Mouse (Mus musculus): ENCODE data around the gene Stab1. TPM values are rescaled to one million over a fixed set of nuclear protein-coding genes. Genes with fewer than 3 reads are reported as not detected.

Stab1 gene
- total RNA-seq, 2 experiments from 2014 or later, result not detected

DNA sequence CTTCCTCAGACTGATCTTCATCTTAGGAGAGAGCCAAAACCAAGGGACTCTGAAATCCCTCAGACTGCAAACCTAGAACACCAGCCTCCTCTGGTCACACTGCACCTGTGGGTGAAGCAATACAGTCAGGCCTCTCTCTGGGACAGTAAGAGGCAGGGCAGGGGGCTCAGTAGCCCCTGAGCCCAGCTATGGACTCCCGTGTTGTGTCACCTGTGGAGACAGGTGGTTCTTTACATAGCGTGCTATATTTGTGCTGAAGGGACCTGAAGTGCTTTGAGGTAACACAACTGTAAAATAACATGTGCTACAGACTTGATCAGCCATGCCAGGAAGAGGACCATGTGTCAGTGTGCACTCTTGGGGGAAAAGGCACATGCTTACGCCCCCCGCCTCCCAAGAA, 27.1 kb upstream of the Stab1 start:
- ATAC-seq (replicated peaks; ENCODE audit: poor library complexity, severe bottlenecking), result no peak

DNA sequence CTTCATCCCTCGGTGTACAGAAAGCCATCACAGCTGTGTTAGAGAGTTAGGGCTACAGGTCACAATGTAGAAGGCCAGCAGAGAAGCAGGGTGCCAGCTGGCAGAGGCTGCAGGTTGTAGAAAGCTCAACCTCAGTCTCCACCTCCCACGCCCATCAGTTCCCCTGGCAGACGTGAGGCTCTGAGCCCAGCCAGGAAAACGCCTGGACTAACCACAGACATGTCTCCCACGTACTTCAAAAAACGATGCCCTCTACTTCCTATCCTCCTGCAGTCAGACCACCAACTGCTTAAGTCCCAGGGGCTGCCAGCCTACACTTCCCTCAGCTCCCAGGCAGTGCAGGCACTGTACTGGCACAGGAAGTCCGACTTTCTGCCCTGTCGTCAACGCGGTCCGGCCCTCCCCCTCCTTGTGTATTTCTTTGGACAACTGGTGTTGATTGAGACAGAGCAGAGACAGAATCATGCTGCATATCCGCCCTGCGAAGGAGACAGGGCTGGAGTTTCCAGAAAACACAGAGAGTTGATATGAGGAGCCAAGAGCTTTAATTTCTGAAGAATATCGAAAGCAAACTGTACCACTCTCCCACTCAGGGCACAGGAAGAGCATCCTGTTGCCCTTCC, 26.6 kb upstream of the Stab1 start:
- ATAC-seq (replicated peaks; ENCODE audit: poor library complexity, severe bottlenecking), result peak; percentile 83

DNA sequence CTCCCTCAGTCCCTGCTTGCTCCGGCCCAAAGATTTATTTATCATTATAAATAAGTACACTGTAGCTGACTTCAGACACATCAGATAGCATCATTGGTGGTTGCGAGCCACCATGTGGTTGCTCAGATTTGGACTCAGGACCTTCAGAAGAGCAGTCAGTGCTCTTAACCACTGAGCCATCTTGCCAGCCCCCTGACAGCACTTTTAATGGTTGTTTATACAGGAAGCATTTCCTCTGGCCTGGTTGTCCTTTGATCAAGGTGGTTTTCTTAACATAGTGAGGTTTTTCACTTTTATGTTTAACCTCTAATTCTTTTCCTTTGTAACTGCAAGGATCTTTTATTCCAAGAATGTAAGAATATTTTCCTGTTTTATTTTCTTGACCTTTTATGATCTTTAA, 26.0 kb upstream of the Stab1 start:
- ATAC-seq (replicated peaks; ENCODE audit: poor library complexity, severe bottlenecking), result no peak

DNA sequence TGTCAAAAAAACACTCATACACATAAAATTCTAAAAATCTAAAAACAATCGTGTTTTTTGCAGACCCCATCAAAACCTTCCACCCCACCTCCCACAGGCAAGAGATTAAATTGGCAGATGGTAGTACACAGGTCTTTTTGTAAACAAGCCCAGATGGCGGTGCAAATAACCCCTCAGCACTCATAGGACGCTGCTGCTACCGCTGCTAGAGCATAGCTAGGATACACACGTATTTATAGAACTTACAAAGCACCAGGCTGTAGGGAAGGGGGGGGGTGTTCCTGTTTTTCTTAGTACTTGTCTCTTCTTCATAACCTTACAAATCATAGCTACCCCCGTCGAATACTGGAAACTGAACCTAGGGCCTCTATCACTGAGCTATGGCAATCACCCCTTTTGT, 25.4 kb upstream of the Stab1 start:
- no peak for ATAC-seq (replicated peaks; ENCODE audit: poor library complexity, severe bottlenecking)

DNA sequence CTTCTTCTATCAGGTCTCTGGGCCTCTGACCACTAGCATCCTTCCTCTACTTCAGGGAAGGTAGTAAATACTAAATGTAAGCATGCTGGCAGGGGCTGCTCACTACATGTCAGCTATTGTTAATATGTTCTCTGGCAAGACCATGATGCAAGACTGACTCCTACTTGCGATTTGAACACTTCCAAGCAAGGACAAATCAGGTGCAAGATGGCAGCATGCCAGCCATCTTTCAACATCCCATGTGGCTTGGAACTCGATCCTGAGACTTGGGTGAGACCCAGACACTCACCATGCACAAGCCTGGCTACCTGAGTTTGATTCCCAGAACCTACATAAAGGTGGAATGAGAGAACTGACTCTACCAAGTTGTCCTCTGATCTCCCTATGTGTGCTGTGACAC, 23.5 kb upstream of the Stab1 start:
- no peak for ATAC-seq (replicated peaks; ENCODE audit: poor library complexity, severe bottlenecking)

DNA sequence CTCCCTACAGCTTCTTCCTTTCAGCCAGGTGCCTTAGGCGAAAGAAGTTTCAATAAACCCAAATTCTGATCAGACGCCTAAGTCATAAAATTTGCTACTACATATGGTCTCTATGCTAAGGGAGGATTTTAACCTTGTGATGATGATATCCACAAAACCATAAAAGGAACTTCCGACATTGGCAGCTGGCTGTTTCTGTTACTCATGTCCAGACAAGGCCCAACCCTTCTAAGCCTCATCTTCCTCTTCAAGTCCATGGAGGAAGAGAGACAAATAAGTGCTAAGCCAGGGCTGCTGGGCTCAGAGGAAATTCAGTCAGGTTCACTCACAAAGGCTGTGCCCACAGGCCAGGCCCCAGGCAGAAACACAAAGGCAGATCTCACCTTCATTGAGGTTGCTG, 20.9 kb upstream of the Stab1 start:
- peak; percentile 50 for ATAC-seq (replicated peaks; ENCODE audit: poor library complexity, severe bottlenecking)

DNA sequence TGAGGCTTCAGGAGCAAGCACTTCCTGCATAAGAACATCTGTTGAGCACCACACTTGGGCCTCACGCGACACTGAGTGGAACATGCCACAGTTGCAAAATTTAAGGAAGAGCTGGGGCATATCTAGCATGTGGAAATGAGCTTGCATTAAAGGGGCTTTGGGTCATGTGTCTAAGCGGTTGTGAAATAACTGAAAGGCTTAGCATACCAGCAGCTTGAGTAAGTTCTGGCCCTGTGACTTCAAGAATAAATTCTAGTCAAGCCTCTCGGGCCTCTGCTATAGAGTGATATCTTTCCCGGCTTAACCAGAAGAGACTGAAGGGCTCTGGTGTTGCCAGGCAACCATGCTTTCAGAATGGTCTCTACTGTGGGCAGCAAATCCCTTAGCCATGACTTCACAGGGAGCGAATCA, 20.3 kb upstream of the Stab1 start:
- ATAC-seq (replicated peaks; ENCODE audit: poor library complexity, severe bottlenecking), result peak; percentile 91

DNA sequence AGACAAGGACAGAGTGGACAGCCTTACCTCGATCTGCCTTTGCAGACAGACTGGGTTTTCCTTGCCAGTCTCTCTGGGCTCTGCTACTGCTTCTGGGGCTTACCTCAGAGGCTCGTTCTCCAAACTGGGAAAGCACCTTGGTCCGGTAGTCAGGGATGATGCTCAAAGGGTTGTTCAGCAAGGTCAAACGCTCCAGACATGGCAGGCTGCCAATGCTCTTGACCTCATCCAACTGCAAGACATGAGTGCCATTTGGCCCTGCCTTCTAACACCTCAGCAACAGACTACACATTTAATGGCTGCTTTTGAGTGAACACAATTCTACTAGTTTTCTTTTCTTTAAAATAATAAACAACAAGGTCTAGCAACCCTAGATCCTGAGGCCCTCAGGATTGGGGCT, 18.2 kb upstream of the Stab1 start:
- no peak for ATAC-seq (replicated peaks; ENCODE audit: poor library complexity, severe bottlenecking)

DNA sequence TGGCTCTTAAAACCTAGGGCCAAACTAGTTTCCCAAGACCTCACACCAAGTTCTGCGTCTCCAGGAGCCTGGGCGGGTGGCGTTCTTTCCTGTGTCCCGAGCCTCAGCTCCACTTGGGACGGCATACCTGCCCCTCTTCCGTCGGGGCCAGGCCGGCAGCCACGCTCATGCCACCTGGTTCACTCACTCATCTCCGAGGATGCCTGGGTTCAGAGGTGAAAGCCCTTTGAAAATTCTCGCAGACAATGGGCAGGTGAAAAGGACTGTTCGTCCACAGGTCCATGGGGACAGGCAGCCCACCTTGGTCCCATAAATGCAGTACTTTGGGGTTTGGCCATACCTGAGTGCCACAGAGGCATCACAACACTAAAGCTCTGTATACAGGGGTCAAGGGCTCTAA, 15.8 kb upstream of the Stab1 start:
- ATAC-seq (replicated peaks; ENCODE audit: poor library complexity, severe bottlenecking), result no peak

DNA sequence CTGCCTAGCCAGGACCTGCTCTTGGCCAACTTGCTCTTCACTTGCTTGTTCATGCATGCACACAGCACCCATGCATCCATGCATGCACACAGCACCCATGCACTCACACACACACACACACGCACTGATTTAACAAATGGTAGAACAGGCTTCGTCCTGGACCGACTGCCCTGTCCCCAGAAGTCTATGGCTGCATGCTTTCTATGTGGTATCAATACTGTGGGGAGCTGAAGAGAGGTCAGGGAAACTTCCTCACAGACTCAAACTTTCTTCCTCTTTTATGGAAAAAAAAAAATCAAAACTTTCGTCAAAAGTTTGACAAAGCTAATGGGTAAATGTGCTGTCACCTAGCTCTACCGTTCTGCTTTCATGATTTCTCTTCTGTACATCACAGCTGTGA, 15.1 kb upstream of the Stab1 start:
- ATAC-seq (replicated peaks; ENCODE audit: poor library complexity, severe bottlenecking), result peak; percentile 50

DNA sequence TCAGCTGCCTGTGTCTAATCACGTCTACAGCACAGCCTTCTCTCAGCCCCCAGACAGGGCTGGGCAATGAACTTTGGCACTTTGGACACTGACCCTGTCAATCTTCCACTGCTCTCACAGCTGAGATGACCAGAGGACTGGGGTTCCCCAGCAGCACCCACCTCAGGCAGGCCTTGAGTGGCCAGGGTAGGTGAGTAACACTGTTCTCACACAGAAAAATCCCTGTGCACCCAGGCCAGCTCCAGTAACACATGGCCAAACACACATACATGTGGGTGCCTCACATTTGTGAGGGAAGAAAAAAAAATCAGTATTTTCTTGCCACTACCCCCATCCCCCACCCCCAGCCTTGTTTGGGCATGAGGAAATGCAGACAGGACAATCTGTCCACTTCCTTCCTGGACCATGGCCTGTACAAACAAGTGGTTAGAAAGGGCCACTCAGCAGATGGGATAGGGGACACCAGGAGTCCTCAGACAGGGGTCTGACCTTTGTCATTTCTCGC, 14.4 kb upstream of the Stab1 start:
- no peak for ATAC-seq (replicated peaks; ENCODE audit: poor library complexity, severe bottlenecking)

DNA sequence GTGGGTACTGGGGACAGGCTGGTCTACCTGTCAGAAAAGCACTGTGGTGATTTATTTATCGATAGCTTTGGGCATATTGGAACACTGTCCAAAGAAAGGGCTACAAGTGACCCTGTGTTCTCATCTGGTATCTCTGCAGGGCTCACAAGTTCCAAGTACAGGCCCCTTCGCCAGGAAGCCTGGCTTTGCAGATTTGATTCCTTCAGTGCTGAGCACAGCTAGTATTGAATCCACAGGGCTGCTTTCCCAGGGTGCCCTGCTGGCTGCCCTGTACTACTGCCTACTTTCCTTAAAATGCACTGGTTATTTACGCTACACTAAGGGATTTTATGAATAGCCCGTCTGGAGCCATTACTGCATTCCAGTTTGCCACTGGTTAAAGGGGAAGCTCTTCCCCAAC, 13.1 kb upstream of the Stab1 start:
- ATAC-seq (replicated peaks; ENCODE audit: poor library complexity, severe bottlenecking), result no peak

DNA sequence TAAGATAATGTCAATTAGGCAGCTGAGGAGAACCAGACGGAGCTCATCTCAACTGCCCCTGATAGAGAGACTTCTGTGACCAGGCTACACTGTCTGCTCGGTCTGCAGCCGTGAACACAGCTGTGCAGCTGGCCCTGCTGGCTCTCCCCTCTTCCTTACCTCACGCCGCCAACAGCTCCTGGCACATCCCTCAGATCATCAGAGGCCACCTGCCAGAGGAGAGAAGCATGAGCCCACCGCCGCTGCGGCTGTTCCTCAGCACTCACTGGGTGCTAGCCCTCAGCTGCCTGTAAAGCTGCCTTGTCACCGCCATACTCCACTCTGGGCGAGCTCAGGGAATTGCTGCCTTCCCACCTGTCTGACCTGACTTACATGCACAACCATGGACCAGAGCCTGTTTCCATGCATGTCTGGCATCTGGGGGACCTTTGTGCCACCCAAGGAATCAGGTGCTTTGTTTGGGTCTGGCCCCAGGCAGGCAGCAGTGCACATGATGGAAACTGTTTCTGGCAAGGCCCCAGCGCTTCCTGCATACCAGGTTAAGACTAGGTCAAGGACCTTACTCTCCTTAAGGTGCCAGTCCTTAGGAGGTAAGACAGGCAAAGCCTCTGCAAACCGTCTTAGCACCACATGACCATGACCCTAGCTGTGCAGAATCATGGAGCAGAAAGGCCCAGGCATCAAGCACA, 11.4 kb upstream of the Stab1 start:
- ATAC-seq (replicated peaks; ENCODE audit: poor library complexity, severe bottlenecking), result no peak

DNA sequence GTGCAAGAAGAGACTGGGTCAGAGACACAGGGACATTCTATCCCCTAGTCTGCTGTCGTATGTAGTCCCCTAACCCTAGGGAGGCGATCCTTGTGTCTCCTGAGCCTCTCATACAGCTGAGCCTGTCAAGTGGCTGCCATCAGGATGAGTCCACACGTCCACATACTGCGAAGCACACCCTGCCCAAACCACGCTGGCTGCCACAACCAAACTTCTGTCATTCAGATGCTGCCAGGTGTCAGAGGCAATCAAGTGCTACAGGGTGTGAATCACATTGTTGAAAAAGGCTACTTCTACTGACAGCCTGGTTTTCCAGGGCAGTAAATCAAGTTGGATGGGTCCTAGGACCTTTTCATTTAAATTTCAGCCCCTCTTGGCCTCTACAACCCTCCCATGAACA, 9.3 kb upstream of the Stab1 start:
- ATAC-seq (replicated peaks; ENCODE audit: poor library complexity, severe bottlenecking), result no peak

DNA sequence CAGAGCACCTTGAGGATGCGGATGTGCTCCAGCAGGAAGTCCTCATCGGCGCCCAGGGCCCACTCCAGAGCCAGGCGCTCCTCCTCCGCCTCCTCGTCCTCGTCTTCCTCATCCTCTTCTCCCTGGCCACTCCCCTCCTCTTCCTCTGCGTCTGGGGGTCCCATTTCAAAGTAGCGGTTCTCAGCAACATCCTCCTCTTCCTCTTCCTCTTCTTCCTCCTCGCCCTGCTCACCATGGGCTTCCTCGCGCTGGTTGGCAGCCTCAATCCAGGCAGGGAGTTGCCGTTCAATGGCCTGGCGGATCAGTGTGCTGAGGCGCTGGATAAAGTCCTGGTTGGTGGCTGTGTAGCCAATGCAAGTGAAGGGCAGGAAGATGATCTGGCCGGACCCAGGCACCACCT, 8.8 kb upstream of the Stab1 start:
- no peak for ATAC-seq (replicated peaks; ENCODE audit: poor library complexity, severe bottlenecking)

DNA sequence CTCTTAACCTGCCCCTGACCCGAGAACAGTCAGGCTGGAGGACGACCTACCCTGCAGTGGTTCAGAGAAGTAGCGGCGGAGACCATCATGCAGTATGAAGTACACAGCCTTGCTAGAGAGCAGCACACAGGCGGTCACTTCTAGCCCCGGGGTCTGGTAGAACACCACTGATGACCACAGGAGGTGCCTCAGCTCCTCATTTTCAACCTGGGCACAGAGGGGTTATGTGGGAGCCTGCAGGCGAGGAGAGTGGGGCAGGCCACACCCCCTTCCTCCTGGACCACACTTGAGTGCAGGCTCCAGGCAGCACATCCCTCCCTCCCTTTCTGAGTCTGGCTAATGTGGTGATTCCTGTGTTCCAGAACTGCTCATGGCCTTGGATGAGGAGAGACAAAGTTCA, 5.1 kb upstream of the Stab1 start:
- ATAC-seq (replicated peaks; ENCODE audit: poor library complexity, severe bottlenecking), result no peak

DNA sequence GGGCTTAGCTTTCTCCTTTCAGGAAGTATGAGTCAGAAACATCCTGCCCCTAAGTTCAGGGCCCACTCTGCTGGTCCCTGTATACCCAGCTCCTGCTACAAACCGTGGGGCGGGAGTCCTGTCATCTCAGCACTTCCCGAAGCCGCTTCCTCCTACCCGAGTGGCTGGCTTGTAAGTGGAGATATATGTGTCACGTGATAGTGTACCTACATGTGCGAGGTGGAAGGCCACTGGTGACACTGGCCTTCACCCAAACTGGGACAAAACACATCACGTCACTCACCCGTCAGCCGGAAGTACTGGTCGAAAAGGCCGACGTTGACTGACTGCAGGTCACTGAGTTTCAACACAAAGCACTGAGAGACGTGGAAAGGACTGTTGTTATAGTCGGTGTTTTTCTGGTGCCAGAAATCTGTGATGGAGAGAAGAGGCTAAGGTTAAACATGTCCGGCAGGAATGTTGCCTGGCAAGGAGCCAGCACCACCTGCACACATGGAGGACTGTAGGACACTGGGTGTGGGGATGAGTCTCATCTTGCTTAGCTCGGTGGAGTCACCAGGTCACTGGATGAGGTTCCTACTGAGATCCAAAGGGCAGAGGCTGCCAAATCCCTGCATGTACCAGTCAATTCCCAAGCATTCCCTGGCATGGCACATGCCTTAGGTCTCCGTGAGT, 4.5 kb upstream of the Stab1 start:
- ATAC-seq (replicated peaks; ENCODE audit: poor library complexity, severe bottlenecking), result no peak

DNA sequence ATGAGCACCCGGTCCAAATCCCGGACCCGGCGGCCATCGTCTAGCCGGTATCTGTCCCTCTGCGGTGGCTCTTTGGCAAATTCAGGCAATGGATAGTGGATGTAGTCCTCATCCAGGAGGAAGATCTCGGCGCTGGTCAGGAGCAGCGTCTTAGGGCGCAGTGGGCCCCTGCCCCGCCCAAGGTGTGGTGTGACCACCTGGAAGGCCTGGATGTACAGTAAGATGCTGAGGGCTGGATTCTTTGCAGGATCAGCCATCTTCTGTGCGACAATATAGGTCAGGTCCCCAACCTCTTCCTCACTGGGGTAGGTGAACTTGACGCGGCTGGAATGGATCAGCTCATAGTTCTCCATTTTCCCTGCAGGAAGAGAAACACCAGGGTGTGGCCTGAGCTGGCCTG, 3.4 kb upstream of the Stab1 start:
- ATAC-seq (replicated peaks; ENCODE audit: poor library complexity, severe bottlenecking), result no peak

DNA sequence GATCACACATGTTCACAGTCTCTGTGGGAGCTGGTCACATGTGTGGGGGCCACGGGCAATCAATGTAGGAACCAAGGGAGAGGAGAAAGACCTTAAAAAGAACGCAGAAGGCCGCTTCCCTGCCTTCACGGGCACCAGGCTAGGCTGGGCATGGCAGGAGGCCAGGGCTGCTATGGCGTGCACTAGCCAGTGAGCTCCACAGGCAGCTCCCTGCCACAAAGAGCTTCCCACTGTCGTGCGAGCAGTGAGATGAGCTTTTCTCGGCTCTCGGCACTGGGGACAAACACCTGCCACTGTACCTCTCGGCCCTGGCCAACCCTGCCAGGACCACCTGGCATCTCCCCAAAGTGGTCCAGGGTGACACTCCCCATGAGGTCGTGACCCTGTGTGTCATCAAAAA, 2.9 kb upstream of the Stab1 start:
- no peak for ATAC-seq (replicated peaks; ENCODE audit: poor library complexity, severe bottlenecking)

DNA sequence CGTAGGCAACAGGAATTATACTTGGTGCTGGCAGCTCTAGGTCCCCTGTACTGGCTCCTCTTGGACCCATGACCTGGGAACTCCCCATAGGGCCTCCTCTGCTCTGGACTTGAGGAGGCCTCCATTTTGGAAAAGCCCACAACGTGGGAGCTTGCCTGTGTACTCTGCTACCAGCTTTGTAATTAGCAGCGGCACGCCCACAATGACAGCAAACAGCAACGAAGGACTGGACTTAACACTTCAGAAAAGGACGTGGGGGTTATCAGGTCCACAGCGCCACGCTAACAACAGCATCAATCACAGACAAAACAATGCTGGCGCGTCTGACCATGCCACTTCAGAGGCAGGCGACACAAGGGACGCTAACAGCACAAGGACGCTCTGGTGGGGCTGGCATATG, 2.5 kb upstream of the Stab1 start:
- no peak for ATAC-seq (replicated peaks; ENCODE audit: poor library complexity, severe bottlenecking)

DNA sequence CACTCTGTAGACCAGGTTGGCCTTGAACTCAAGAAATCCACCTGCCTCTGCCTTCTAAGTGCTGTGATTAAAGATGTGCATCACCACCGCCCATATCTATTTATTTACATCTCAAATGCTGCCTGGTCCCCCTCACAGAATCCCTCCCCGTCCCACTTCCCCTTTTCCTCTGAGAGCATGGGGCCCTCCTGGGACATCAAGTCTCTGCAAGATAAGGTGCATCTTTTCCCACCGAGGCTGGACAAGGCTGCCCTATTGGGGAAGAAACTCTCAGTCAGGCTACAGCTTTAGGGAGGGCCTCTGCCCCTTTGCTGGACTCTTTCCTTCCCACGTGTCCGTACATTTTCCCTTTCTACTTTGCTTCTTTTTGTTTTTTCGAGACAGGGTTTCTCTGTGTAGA, 1.1 kb upstream of the Stab1 start:
- no peak for ATAC-seq (replicated peaks; ENCODE audit: poor library complexity, severe bottlenecking)

DNA sequence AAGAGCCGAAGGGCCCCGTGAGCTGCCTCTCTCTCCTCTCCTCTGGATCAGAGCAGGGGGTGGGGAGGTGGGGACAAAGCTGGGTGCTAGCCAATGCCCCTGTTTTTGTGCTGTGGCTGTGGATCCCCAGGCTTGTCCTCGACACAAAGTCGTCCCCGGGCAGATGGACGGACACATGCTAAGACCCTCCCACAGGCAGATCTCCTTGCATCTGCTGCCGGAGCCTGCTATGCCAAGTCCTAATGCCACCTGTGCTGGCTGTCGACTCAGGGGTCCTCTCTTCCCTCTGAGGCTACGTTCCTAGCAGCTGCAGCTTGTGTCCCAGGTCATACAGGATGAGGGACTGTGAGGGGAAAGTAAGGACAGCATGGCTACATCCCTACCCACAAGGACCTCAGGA, 1.6 kb downstream of the Stab1 start:
- no peak for ATAC-seq (replicated peaks; ENCODE audit: poor library complexity, severe bottlenecking)
